Mouse (Mus musculus) brain, embryonic 14.5 days (tissue): ENCODE data around the gene Slc22a3.

Experiments used
- CTCF ChIP-seq: fragments of 200-500 bp; IDR thresholded peaks from 2 replicates; pipeline ENCODE4 v1.5.1; 2012; ENCODE audit warnings: inconsistent platforms, mild to moderate bottlenecking, moderate library complexity, borderline replicate concordance; ENCODE audit not compliant: insufficient read depth, insufficient read length; ENCODE audit errors: extremely low read depth
- POLR2A ChIP-seq: fragments of 200-500 bp; IDR thresholded peaks from 2 replicates; pipeline ENCODE4 v1.6.1; 2012; ENCODE audit warnings: mild to moderate bottlenecking, inconsistent platforms, borderline replicate concordance; ENCODE audit not compliant: poor library complexity, insufficient read depth, insufficient read length, severe bottlenecking; ENCODE audit errors: extremely low read depth

- peak; percentile 51; the same call in 1 of the 2 replicates for TF ChIP-seq CTCF
- no peak for TF ChIP-seq POLR2A
Measured at GRCm38 (mm10) chr17:12455143-12455790, 52.2 kb downstream of the Slc22a3 start.
